Mouse (Mus musculus) ES-E14 (cell line): Measurements from ENCODE around the gene Mif4gd.

Experiments
- ZC3H11A ChIP-seq: IDR thresholded peaks from 2 replicates; pipeline ENCODE4 v1.6.1; 2012; ENCODE audit warnings: low read depth, mild to moderate bottlenecking, inconsistent platforms, low read length, borderline replicate concordance
- ZNF384 ChIP-seq: IDR thresholded peaks from 2 replicates; pipeline ENCODE4 v1.6.1; 2012; ENCODE audit warnings: low read depth, low read length, inconsistent platforms

GRCm38 (mm10) chr11:115619949-115620348 lies 7.2 kb upstream of the Mif4gd start:
- TF ChIP-seq ZC3H11A (no peak), ZNF384 (no peak)
